Mouse (Mus musculus) gastrocnemius, adult 2 months (tissue): ENCODE data around the gene Phf11a. TPM values are rescaled to one million over a fixed set of nuclear protein-coding genes. Genes with fewer than 3 reads are reported as not detected.

Experiments used
- DNase-seq: peaks from one replicate; pipeline ENCODE4 v3.0.0; 2022
- H3K27ac ChIP-seq: fragments of 200-600 bp; 2 replicates; pipeline ENCODE4 v1.8.1; 2022; ENCODE audit warnings: mild to moderate bottlenecking
- H3K4me3 ChIP-seq: fragments of 200-600 bp; 2 replicates; pipeline ENCODE4 v1.8.1; 2022; ENCODE audit warnings: mild to moderate bottlenecking, moderate library complexity
- CTCF ChIP-seq: fragments of 200-600 bp; IDR thresholded peaks from 2 replicates; pipeline ENCODE4 v1.8.1; 2022; ENCODE audit warnings: antibody characterized with exemption, mild to moderate bottlenecking, moderate library complexity
- intact Hi-C: fragments of 180-260 bp; cut with DNase I; formaldehyde crosslinking; loops from one replicate; pipeline ENCODE4 v1.15.1; 2025
- total RNA-seq, 2 experiments: library from RNA; stranded (reverse); gene quantifications; 2 replicates each; pipeline ENCODE4 v1.2.3; 2021

The Phf11a gene
- total RNA-seq, 2 experiments from 2014 or later: not detected

- no peak for DNase-seq
- H3K4me3 ChIP-seq: no peak overlapping the region
- intact Hi-C loops: no loop called here
Observed at GRCm38 (mm10) chr14:59230331-59230966, 66.9 kb downstream of the Phf11a start.

GRCm38 (mm10) chr14:59229822-59230221 lies 67.5 kb downstream of the Phf11a start:
- Histone ChIP-seq H3K27ac (no peak overlapping the region), H3K4me3 (no peak overlapping the region)
- intact Hi-C loops: no loop called here
- TF ChIP-seq CTCF: no peak
- no peak for DNase-seq

More at GRCm38 (mm10) chr14:59230331-59230966, 66.9 kb downstream of the Phf11a start:
- no peak overlapping the region for H3K27ac ChIP-seq
- TF ChIP-seq CTCF: no peak

Other genes with a start within 250 kb of the Phf11a start
- gene 1700129C05Rik, start 154.6 kb downstream of the Phf11a start, total RNA-seq: not detected
- not detected for gene Gm5142, start 118.8 kb downstream of the Phf11a start, total RNA-seq
- 10 to 100 TPM; 11.1 to 12.7 TPM for gene Rcbtb1, start 96.3 kb downstream of the Phf11a start, total RNA-seq
- gene Gm6904, start 37.3 kb downstream of the Phf11a start, total RNA-seq: not detected
- under 1 TPM in 1 of 2 experiments, not detected in 1; 0.20 TPM for gene Phf11b, start 43.8 kb upstream of the Phf11a start, total RNA-seq
- gene Phf11d, start 67.9 kb upstream of the Phf11a start, total RNA-seq: 1 to 10 TPM; 1.1 to 1.9 TPM
- gene Phf11c, start 97.9 kb upstream of the Phf11a start, total RNA-seq: under 1 TPM; 0.41 to 0.59 TPM
- gene Setdb2, start 143.4 kb upstream of the Phf11a start, total RNA-seq: 1 to 10 TPM; 5.3 to 6.7 TPM
- 10 to 100 TPM; 19.7 to 25.4 TPM for gene Cab39l, start 143.4 kb upstream of the Phf11a start, total RNA-seq